Mouse (Mus musculus) embryo, embryonic 10.5 days (tissue): ENCODE data around the gene Tdpoz3.
"Not testable (repeated sequence)": the region's sequence is repeated elsewhere in the genome, so short reads cannot be mapped to it uniquely, and the experiment has no call there.

ENCODE experiments used
- DNase-seq: peaks from one replicate; pipeline ENCODE4 v3.0.0-alpha.2; 2015; ENCODE audit warnings: low spot score

The Tdpoz3 gene

DNA sequence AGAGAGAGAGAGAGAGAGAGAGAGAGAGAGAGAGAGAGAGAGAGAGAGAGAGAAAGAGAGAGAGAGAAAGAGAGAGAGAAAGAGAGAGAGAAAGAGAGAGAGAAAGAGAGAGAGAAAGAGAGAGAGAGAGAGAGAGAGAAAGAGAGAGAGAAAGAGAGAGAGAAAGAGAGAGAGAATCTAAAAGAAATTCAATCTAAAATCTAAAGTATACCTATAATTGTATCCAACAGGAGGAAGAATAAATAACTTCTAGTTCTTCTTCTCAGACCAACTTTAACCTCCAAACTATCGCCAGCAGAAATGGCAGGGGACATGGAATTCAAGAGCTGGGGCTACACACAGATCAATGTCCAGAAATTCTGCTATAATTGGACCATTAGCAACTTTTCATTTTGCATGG is at the start of gene Tdpoz3:
TSS of gene Tdpoz3 (plus strand) at position 301 of the 400 bp plus-strand sequence.
- DNase-seq: not testable (repeated sequence)

DNA sequence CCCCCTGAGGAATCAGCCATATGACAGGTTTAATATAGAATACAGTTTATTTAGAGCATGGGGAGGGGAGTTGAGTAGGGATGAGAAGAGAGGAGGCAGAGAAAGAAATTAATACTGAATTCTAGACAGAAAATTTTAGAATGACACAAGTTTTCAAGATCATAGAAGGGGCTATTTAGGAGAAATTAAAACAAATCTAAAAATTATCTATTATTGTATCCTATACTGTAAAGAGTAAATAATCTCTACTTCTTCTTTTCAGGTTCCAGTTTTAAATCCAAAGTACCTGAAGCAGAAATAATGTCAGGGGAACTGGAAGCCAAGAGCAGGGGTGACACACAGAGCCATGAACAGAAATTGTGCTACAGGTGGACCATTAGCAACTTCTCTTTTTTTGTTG is 29.7 kb upstream of the Tdpoz3 start, which contains the start of gene Tdpoz4:
TSS of gene Tdpoz4 (plus strand) at position 301 of the 400 bp plus-strand sequence.
- not testable (repeated sequence) for DNase-seq

DNA sequence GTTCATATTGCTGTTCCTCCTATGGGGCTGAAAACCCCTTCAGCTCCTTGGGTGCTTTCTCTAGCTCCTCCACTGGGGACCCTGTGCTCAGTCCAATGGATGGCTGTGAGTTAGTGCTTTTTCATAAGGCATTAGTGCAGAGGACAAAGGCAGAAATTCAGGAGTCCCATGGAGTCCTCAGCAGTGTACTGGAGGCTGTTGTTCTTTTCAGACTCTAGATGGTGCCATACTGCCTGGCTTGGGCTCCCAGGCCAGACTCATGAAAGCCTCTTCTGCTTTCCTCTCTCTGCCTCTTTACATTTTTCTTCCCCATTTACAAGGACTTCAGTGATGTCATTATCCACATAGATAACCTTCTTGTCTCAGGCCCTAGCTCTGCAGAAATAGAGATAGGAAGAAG is 12.5 kb upstream of the Tdpoz3 start:
- DNase-seq: peak; percentile 0

DNA sequence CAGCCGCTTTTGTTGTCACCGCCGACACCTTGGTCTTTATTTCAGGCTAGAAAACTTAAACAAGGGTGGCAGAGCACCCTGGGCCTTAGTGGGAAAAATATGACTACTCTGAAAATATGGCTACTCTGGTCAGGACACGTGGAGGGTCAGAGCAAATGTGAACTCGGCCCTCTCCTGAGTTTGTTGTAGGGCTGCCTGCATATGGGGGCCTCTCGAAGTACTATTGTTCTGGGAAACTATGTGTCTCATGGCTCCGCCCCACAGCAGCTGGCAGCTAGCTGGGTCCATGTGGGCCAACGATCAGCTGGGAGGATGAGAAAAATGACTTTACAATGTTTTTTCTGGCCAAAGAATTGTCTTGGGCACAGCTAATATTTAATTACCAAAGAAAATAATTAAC is 33.1 kb downstream of the Tdpoz3 start:
- DNase-seq: peak; percentile 1

DNA sequence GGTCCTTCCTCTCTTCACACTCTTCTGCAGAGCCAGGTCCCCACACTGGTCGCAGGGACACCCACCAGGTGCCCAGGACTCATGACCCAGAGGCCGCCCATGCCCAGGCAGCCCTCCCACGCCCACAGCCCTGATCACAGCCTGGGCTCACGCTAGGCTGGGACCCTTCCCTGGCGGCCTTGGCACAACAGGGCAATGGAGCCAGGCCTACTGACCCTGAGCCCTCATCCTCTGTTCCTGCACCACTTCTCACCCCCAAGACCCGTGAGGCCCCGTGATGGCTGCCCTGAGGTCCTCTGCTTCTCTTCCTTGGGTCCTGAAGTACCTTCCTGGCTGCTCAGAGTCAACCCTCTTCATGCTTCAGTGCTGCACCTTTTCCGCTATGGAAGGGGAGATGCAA is 44.8 kb downstream of the Tdpoz3 start:
- DNase-seq: not testable (repeated sequence)
